Mouse (Mus musculus): ENCODE data around the gene Ip6k1.

The Ip6k1 gene

GRCm38 (mm10) chr9:108095949-108096712 lies 93.8 kb downstream of the Ip6k1 start:
- 58% methylated on average over 10 of the region's 10 CpGs for WGBS

Measured in cerebral cortex, adult 2 months (tissue).